15 mouse cellular contexts compared by ENCODE assay signal in the genomic region with DNA sequence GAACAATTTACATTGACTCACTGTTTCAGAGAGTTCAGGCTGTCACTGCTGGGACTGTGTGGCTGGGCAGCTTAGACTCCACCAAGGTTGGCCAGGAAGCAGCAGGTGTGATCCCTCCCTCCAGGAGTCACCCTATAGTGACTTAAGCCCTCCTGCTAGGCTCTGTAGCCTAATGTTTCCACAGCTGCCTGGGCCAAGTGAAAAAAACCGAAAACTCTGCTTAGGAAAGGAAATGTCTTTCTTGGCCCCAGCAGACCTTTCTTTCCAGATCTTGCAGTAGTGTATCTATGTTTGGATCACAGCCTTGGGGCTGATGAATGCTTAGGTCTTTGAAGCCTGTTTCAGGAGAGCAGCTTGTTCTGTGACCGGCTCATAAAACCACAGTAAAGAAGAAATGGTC. TPM values are rescaled to one million over a fixed set of nuclear protein-coding genes. Genes with fewer than 3 reads are reported as not detected.
DNase-seq lines count a peak whose midpoint lies in the region; ATAC-seq and TF ChIP-seq lines count a peak whose summit lies in the region.
"Had no signal": no experiment of that assay in that cellular context is flagged by ENCODE, and none has a peak within 500 bp of the region (broad histone marks: within the 10 kb centered on the region; RNA-seq: fewer than 3 reads in every experiment).

No protein-coding gene starts in this region.

- no peak for TF ChIP-seq CTCF in kidney, adult 2 months (conservative IDR thresholded peaks at IDR 0.05; ENCODE audit: insufficient read depth, insufficient read length, low read depth, low read length)

- no peak for DNase-seq in heart, embryonic 10.5 days (ENCODE audit: low spot score)
- no peak for DNase-seq in heart, postnatal 36 days
- DNase-seq in kidney, adult 2 months = no peak
- DNase-seq in embryonic facial prominence, embryonic 11.5 days (ENCODE audit: low spot score) = no peak
- DNase-seq in limb, embryonic 14.5 days (ENCODE audit: low spot score) = peak; percentile 68
- DNase-seq in ovary, adult 18-20 months (ENCODE audit: low spot score) = no peak
- DNase-seq: B cell, adult 2 months; right cerebral cortex, postnatal 25 days had no signal

- H3K9ac ChIP-seq in kidney, embryonic 16.5 days (replicated peaks; ENCODE audit: low read length) = no peak overlapping the region
- H3K9ac ChIP-seq in embryonic facial prominence, embryonic 11.5 days (replicated peaks; ENCODE audit: low read length) = no peak overlapping the region
- no peak overlapping the region for H3K9ac ChIP-seq in limb, embryonic 14.5 days (ENCODE audit: low read depth, low read length, severe bottlenecking)
- H3K9ac ChIP-seq: intestine, embryonic 15.5 days had no signal

- no peaks in the 10 kb centered on the region for H3K36me3 ChIP-seq in heart, embryonic 10.5 days
- H3K36me3 ChIP-seq in kidney, embryonic 16.5 days (ENCODE audit: insufficient read depth, low read length) = no peaks in the 10 kb centered on the region
- H3K36me3 ChIP-seq in kidney, adult 2 months (ENCODE audit: control insufficient read depth, insufficient read depth, low read length) = no peaks in the 10 kb centered on the region
- no peaks in the 10 kb centered on the region for H3K36me3 ChIP-seq in embryonic facial prominence, embryonic 11.5 days (replicated peaks; ENCODE audit: control insufficient read depth, insufficient read depth, low read depth, low read length)
- H3K36me3 ChIP-seq in limb, embryonic 14.5 days (ENCODE audit: control insufficient read depth, insufficient read depth, low read length) = no peaks in the 10 kb centered on the region
- H3K36me3 ChIP-seq: intestine, embryonic 15.5 days had no signal

- intact Hi-C loops in heart, postnatal 36 days (cut with DNase I) = no loop called here

- 56% methylated on average over 2 of the region's 2 CpGs for WGBS in heart, embryonic 10.5 days
- WGBS in kidney, embryonic 16.5 days = 33% methylated on average over 2 of the region's 2 CpGs
- 48% methylated on average over 2 of the region's 2 CpGs for WGBS in kidney, adult 2 months
- 47% methylated on average over 2 of the region's 2 CpGs for WGBS in embryonic facial prominence, embryonic 11.5 days
- WGBS in limb, embryonic 14.5 days = 16% methylated on average over 2 of the region's 2 CpGs

- TF ChIP-seq POLR2A in kidney, adult 2 months (IDR thresholded peaks at IDR 0.05; ENCODE audit: low read depth, low read length) = no peak
- TF ChIP-seq POLR2A in limb, embryonic 14.5 days (IDR thresholded peaks at IDR 0.05; ENCODE audit: borderline replicate concordance, extremely low read depth, insufficient read depth, insufficient read length) = no peak

- no peaks in the 10 kb centered on the region for H3K9me3 ChIP-seq in heart, embryonic 10.5 days
- H3K9me3 ChIP-seq in kidney, embryonic 16.5 days (ENCODE audit: low read length) = peaks cover 7% of the 10 kb centered on the region; the same call in 1 of the 2 replicates
- H3K9me3 ChIP-seq in embryonic facial prominence, embryonic 11.5 days (replicated peaks; ENCODE audit: control insufficient read depth, low read length) = no peaks in the 10 kb centered on the region
- H3K9me3 ChIP-seq in limb, embryonic 14.5 days (ENCODE audit: control insufficient read depth, low read length) = no peaks in the 10 kb centered on the region
- H3K9me3 ChIP-seq: intestine, embryonic 15.5 days had no signal

- H3K4me2 ChIP-seq in kidney, embryonic 16.5 days (replicated peaks; ENCODE audit: low read depth, low read length) = no peak overlapping the region
- no peak overlapping the region for H3K4me2 ChIP-seq in embryonic facial prominence, embryonic 11.5 days (ENCODE audit: low read depth, low read length)
- H3K4me2 ChIP-seq in limb, embryonic 14.5 days (replicated peaks; ENCODE audit: low read depth, low read length, severe bottlenecking) = 0 out of 2 replicates have a peak overlapping the region, but pooled peaks have one; percentile 6
- H3K4me2 ChIP-seq: intestine, embryonic 15.5 days; liver, embryonic 11.5 days had no signal

- no peaks in the 10 kb centered on the region for H3K27me3 ChIP-seq in heart, embryonic 10.5 days (ENCODE audit: insufficient read depth, poor library complexity, severe bottlenecking)
- no peaks in the 10 kb centered on the region for H3K27me3 ChIP-seq in kidney, embryonic 16.5 days (ENCODE audit: insufficient read depth, low read length)
- no peaks in the 10 kb centered on the region for H3K27me3 ChIP-seq in kidney, adult 2 months (replicated peaks; ENCODE audit: control insufficient read depth, insufficient read depth, low read length)
- no peaks in the 10 kb centered on the region for H3K27me3 ChIP-seq in embryonic facial prominence, embryonic 11.5 days (ENCODE audit: control insufficient read depth, insufficient read depth, low read length)
- H3K27me3 ChIP-seq in limb, embryonic 14.5 days (ENCODE audit: control insufficient read depth, insufficient read depth, low read length) = no peaks in the 10 kb centered on the region
- H3K27me3 ChIP-seq: intestine, embryonic 15.5 days had no signal

- H3K4me1 ChIP-seq in heart, embryonic 10.5 days = peaks cover 14% of the 10 kb centered on the region
- H3K4me1 ChIP-seq in kidney, embryonic 16.5 days (ENCODE audit: insufficient read depth, low read length) = peaks cover 17% of the 10 kb centered on the region
- H3K4me1 ChIP-seq in kidney, adult 2 months (ENCODE audit: control insufficient read depth, insufficient read depth, low read length) = no peaks in the 10 kb centered on the region
- H3K4me1 ChIP-seq in embryonic facial prominence, embryonic 11.5 days (ENCODE audit: control insufficient read depth, insufficient read depth, low read length) = no peaks in the 10 kb centered on the region; the same call in 1 of the 2 replicates
- peaks cover 12% of the 10 kb centered on the region for H3K4me1 ChIP-seq in limb, embryonic 14.5 days (ENCODE audit: control insufficient read depth, insufficient read depth, low read length)

- H3K4me3 ChIP-seq in heart, embryonic 10.5 days = no peak overlapping the region
- H3K4me3 ChIP-seq in kidney, embryonic 16.5 days (ENCODE audit: low read length) = no peak overlapping the region
- no peak overlapping the region for H3K4me3 ChIP-seq in kidney, adult 2 months (ENCODE audit: insufficient read depth, low read depth, low read length)
- no peak overlapping the region for H3K4me3 ChIP-seq in embryonic facial prominence, embryonic 11.5 days (ENCODE audit: low read depth, low read length)
- H3K4me3 ChIP-seq in limb, embryonic 14.5 days (replicated peaks; ENCODE audit: low read length) = no peak overlapping the region
- H3K4me3 ChIP-seq: intestine, embryonic 15.5 days had no signal

- peak overlapping the region; percentile 80; the same call in 1 of the 2 replicates for H3K27ac ChIP-seq in heart, embryonic 10.5 days
- H3K27ac ChIP-seq in kidney, embryonic 16.5 days (ENCODE audit: low read length) = peak overlapping the region; percentile 21
- no peak overlapping the region for H3K27ac ChIP-seq in kidney, adult 2 months (ENCODE audit: insufficient read depth, low read depth, low read length)
- peak overlapping the region; percentile 57; the same call in 1 of the 2 replicates for H3K27ac ChIP-seq in embryonic facial prominence, embryonic 11.5 days (replicated peaks; ENCODE audit: low read depth, low read length)
- peak overlapping the region; percentile 74 for H3K27ac ChIP-seq in limb, embryonic 14.5 days (replicated peaks; ENCODE audit: low read depth, low read length)
- H3K27ac ChIP-seq: intestine, embryonic 15.5 days; macrophage had no signal

- peak; percentile 69; the same call in 1 of the 2 replicates for ATAC-seq in kidney, embryonic 16.5 days (ENCODE audit: low FRiP score, low TSS enrichment)
- ATAC-seq in embryonic facial prominence, embryonic 11.5 days (replicated peaks; ENCODE audit: insufficient number of reproducible peaks, low FRiP score, low TSS enrichment, low read depth) = no peak
- peak; percentile 47; the same call in 1 of the 2 replicates for ATAC-seq in limb, embryonic 14.5 days (ENCODE audit: low FRiP score, low read depth)
- no peak for ATAC-seq in erythroblast, adult 5-6 weeks (replicated peaks; ENCODE audit: low FRiP score, poor library complexity, severe bottlenecking)
- ATAC-seq: forebrain, embryonic 16.5 days had no signal

RNA-seq across cellular contexts. Expression of gene Rrm2, which starts 15.4 kb away (rescaled TPM):
- polyA plus RNA-seq in heart, embryonic 10.5 days (2016; fragmentation: Nextera tagmentation; extraction: Ambion mirVana) = 307 TPM in 2 replicates
- 1 to 10 TPM; 3.7 to 4.2 TPM for total RNA-seq in heart, postnatal 36 days (2021)
- polyA plus RNA-seq in kidney, embryonic 16.5 days (2015; fragmentation: Nextera tagmentation; extraction: Ambion mirVana) = 215 and 225 TPM in 2 replicates
- polyA plus RNA-seq in kidney, adult 2 months (2012; rRNA removed) = 1.3 and 1.6 TPM in 2 replicates
- polyA plus RNA-seq in embryonic facial prominence, embryonic 11.5 days (2014; fragmentation: Nextera tagmentation; extraction: Ambion mirVana) = 364 and 431 TPM in 2 replicates
- polyA plus RNA-seq in limb, embryonic 14.5 days (2012; rRNA removed) = 60.6 and 67.2 TPM in 2 replicates
- 128 and 135 TPM in 2 replicates for polyA plus RNA-seq in limb, embryonic 14.5 days (2014; fragmentation: Nextera tagmentation; extraction: Ambion mirVana)
- 113 and 145 TPM in 2 replicates for total RNA-seq in erythroblast, adult 5-6 weeks (2015; ENCODE audit: low replicate concordance)
- total RNA-seq in erythroblast, adult 5-6 weeks (2017; ENCODE audit: low replicate concordance) = 150 and 198 TPM in 2 replicates

RNA-seq across cellular contexts. Expression of gene Cys1, which starts 41.8 kb away (rescaled TPM):
- polyA plus RNA-seq in heart, embryonic 10.5 days (2016; fragmentation: Nextera tagmentation; extraction: Ambion mirVana) = 0.28 and 0.34 TPM in 2 replicates
- total RNA-seq in heart, postnatal 36 days (2021) = 1 to 10 TPM; 5.5 to 6.5 TPM
- 11.1 and 13.2 TPM in 2 replicates for polyA plus RNA-seq in kidney, embryonic 16.5 days (2015; fragmentation: Nextera tagmentation; extraction: Ambion mirVana)
- 71.1 and 93.2 TPM in 2 replicates for polyA plus RNA-seq in kidney, adult 2 months (2012; rRNA removed)
- 0.94 and 1.4 TPM in 2 replicates for polyA plus RNA-seq in embryonic facial prominence, embryonic 11.5 days (2014; fragmentation: Nextera tagmentation; extraction: Ambion mirVana)
- polyA plus RNA-seq in limb, embryonic 14.5 days (2012; rRNA removed) = 11.3 and 13.6 TPM in 2 replicates
- polyA plus RNA-seq in limb, embryonic 14.5 days (2014; fragmentation: Nextera tagmentation; extraction: Ambion mirVana) = 8.9 and 11.2 TPM in 2 replicates
- not detected in 2 replicates for total RNA-seq in erythroblast, adult 5-6 weeks (2015; ENCODE audit: low replicate concordance)
- total RNA-seq in erythroblast, adult 5-6 weeks (2017; ENCODE audit: low replicate concordance) = not detected in 2 replicates
- total RNA-seq: neutrophil, adult 5-6 weeks had no signal
- polyA plus RNA-seq: macrophage had no signal

Comparison
In these comparisons a context has a peak if more than half of its experiments do, and no peak if none do; other contexts are left out.
1. RNA of gene Rrm2, which starts 15.4 kb away (polyA plus RNA-seq): 364 to 431 TPM in embryonic facial prominence, embryonic 11.5 days, 307 TPM in heart, embryonic 10.5 days, 215 to 225 TPM in kidney, embryonic 16.5 days and 60.6 to 135 TPM in limb, embryonic 14.5 days; 1.3 to 1.6 TPM in kidney, adult 2 months; every median in the first group is over 10 times any median in the second.
2. ATAC-seq: peak in kidney, embryonic 16.5 days (single experiment) and limb, embryonic 14.5 days (single experiment); none in embryonic facial prominence, embryonic 11.5 days (single experiment) and erythroblast, adult 5-6 weeks (single experiment).